Mouse (Mus musculus): Measurements from ENCODE around the gene Ppp1r10.

- TF ChIP-seq CTCF (IDR thresholded peaks at IDR 0.05; ENCODE audit: extremely low read depth, insufficient read depth, low read length): no peak
- no peak for TF ChIP-seq POLR2A (IDR thresholded peaks at IDR 0.05; ENCODE audit: extremely low read depth, insufficient read depth, low read length)
Observed at GRCm38 (mm10) chr17:35939108-35939507, 22.9 kb downstream of the Ppp1r10 start.
